Mouse (Mus musculus): ENCODE measurements around the gene 4930535I16Rik.
A peak's percentile ranks its signal among the peaks of the same experiment; 100 is the strongest.

Gene 4930535I16Rik

GRCm38 (mm10) chr4:123904333-123905125 lies 13.3 kb downstream of the 4930535I16Rik start, which contains the start of gene Mycbp:
Gene Mycbp (plus strand): TSS chr4:123904832.
- peak; percentile 98 for DNase-seq

DNA sequence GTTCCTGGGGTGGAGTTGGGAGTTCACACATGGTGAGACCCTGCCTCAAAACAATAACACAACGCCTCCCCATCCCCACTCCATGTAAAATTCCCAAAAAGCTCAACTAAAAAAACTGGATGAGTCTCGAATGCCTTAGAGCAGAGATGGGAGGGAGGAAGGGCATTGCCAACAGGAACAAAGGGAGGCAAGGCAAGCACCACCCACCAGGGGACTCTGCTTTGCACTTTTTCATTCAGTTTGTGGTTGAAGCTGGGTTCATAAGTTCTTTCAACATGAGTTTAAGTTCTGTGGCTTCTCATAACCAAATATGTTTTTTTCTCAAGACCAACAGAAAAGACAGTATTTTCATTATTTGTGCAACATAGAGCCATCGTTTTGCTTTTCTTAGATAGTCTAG lies 14.4 kb downstream of the 4930535I16Rik start:
- DNase-seq: no peak

GRCm38 (mm10) chr4:123898696-123899095 lies 19.1 kb downstream of the 4930535I16Rik start:
- DNase-seq: no peak

DNA sequence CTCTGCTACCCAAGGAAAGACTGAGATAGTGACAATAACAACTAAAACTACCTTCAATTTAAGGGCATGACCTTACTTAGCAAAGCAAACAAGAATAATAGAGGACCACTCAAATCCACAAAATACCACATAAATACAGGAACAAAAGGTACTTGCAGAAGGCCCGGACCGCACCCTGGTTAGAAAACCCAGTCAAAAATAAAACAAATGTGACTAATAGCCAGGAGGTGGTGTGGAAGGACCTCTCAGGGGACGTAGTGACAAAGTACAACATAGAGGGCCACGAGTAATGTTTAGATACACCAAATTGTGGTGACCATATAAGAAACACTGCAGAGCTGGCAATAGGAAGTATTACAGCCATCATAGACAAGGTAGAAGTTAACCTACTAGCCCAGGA lies 23.5 kb downstream of the 4930535I16Rik start:
- DNase-seq: no peak

DNA sequence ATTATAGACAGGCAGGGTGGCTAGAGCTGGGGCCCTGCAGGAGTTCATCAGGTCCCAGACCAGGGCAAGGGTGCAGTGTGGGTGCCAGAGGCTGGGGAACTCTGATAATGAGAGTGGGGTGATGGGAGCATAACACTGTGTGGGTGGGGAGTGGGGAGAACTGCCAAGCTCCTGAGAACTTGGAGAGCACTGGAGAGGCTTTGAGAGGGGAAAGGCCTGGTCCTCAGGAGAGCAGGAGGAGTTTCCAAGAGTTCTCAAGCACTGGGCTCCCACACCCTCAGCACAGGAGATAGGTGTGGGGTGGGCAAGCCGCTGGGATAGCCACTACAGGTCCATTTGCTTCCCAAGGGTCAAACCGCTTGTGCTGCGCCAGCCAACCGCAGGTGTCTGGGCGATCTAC lies 24.1 kb downstream of the 4930535I16Rik start:
- no peak for DNase-seq

All from cerebellum, adult 11-12 months (tissue).